ENCODE assay signal across 9 mouse cellular contexts in the genomic region with DNA sequence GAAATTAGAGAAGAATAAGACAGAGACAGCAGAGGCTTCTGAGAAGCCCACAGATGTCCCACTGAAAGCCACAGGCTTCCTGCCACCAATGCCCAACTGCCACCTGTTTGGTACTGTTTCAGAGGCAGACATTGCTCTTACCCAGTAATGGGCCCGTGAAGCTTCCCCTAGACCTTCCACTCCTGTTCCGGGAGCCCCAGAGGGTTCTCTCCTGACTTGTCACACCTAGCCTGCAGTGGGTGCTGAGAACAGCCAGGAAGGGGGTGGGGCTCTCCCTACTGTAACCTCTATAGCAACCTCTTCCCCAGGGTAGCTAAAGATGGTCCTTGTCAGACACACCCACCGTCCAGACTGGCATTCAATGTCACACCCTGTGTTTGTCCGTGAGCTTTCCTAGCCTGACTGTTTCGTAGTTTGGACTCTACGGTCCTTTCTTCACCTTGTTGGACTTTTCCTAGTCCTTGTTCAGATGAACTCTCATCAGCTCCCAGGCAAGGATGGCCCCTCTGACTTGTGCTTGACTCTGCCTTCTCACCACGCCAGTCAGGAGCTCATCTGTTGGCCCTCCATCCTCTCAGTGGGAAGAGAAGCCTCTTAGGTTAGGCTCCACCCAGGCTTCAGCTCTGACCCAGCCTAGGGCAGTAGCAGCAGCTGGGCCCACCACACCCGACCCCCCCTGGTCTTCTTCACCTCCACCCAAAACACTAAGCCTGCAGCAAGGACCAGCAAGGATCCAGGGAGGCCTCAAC. TPM values are rescaled to one million over a fixed set of nuclear protein-coding genes. Genes with fewer than 3 reads are reported as not detected.
DNase-seq lines count a peak whose midpoint lies in the region; ATAC-seq and TF ChIP-seq lines count a peak whose summit lies in the region.
"Had no signal": no experiment of that assay in that cellular context is flagged by ENCODE, and none has a peak within 500 bp of the region (broad histone marks: within the 10 kb centered on the region; RNA-seq: fewer than 3 reads in every experiment).

No protein-coding gene starts in this region.

- H3K9me3 ChIP-seq in hindbrain, embryonic 10.5 days = no peaks in the 10 kb centered on the region
- no peaks in the 10 kb centered on the region for H3K9me3 ChIP-seq in hindbrain, embryonic 11.5 days (ENCODE audit: control insufficient read depth, low read length)
- H3K9me3 ChIP-seq in embryonic facial prominence, embryonic 15.5 days (replicated peaks) = no peaks in the 10 kb centered on the region
- H3K9me3 ChIP-seq in intestine, postnatal 0 days (ENCODE audit: control insufficient read depth) = no peaks in the 10 kb centered on the region
- H3K9me3 ChIP-seq in neural tube, embryonic 14.5 days (ENCODE audit: control insufficient read depth, low read length) = no peaks in the 10 kb centered on the region

- 74% methylated on average over 8 of the region's 8 CpGs for WGBS in hindbrain, embryonic 10.5 days
- WGBS in hindbrain, embryonic 11.5 days = 80% methylated on average over 8 of the region's 8 CpGs
- 69% methylated on average over 8 of the region's 8 CpGs for WGBS in embryonic facial prominence, embryonic 15.5 days
- 44% methylated on average over 8 of the region's 8 CpGs for WGBS in intestine, postnatal 0 days
- WGBS in neural tube, embryonic 14.5 days = 82% methylated on average over 8 of the region's 8 CpGs

- no peak for ATAC-seq in hindbrain, embryonic 11.5 days (ENCODE audit: low FRiP score)
- ATAC-seq in embryonic facial prominence, embryonic 15.5 days (ENCODE audit: insufficient number of reproducible peaks, low FRiP score, low TSS enrichment, low read depth) = no peak
- no peak for ATAC-seq in intestine, postnatal 0 days
- no peak for ATAC-seq in neural tube, embryonic 14.5 days (ENCODE audit: low read depth)
- no peak for ATAC-seq in megakaryocyte progenitor cell, adult 5-6 weeks (replicated peaks; ENCODE audit: poor library complexity)

- peak overlapping the region; percentile 37 for H3K27ac ChIP-seq in hindbrain, embryonic 10.5 days
- no peak overlapping the region for H3K27ac ChIP-seq in hindbrain, embryonic 11.5 days (ENCODE audit: low read depth, low read length)
- no peak overlapping the region for H3K27ac ChIP-seq in embryonic facial prominence, embryonic 15.5 days (replicated peaks)
- H3K27ac ChIP-seq in intestine, postnatal 0 days (ENCODE audit: low read depth, low read length) = no peak overlapping the region
- H3K27ac ChIP-seq in neural tube, embryonic 14.5 days (ENCODE audit: low read depth, low read length) = no peak overlapping the region

- H3K4me2 ChIP-seq in hindbrain, embryonic 11.5 days (replicated peaks; ENCODE audit: low read depth, low read length) = no peak overlapping the region
- H3K4me2 ChIP-seq in embryonic facial prominence, embryonic 15.5 days (replicated peaks) = peak overlapping the region; percentile 82; the same call in 1 of the 2 replicates
- peak overlapping the region; percentile 81 for H3K4me2 ChIP-seq in intestine, postnatal 0 days (replicated peaks; ENCODE audit: low read depth)
- peak overlapping the region; percentile 52 for H3K4me2 ChIP-seq in neural tube, embryonic 14.5 days (ENCODE audit: low read depth, low read length)

- no peak overlapping the region for H3K9ac ChIP-seq in hindbrain, embryonic 11.5 days (ENCODE audit: low read depth, low read length)
- H3K9ac ChIP-seq in embryonic facial prominence, embryonic 15.5 days = no peak overlapping the region
- no peak overlapping the region for H3K9ac ChIP-seq in intestine, postnatal 0 days (ENCODE audit: low read depth, low read length)
- 0 out of 2 replicates have a peak overlapping the region, but pooled peaks have one; percentile 68 for H3K9ac ChIP-seq in neural tube, embryonic 14.5 days (replicated peaks; ENCODE audit: low read depth, low read length)

- H3K4me1 ChIP-seq in hindbrain, embryonic 10.5 days (replicated peaks) = peaks cover 52% of the 10 kb centered on the region
- H3K4me1 ChIP-seq in hindbrain, embryonic 11.5 days (replicated peaks; ENCODE audit: control insufficient read depth, insufficient read depth, low read length) = 0 out of 2 replicates have a peak, but pooled peaks cover 2% of the 10 kb centered on the region
- H3K4me1 ChIP-seq in embryonic facial prominence, embryonic 15.5 days = peaks cover 24% of the 10 kb centered on the region
- peaks cover 7% of the 10 kb centered on the region; the same call in 1 of the 2 replicates for H3K4me1 ChIP-seq in intestine, postnatal 0 days (replicated peaks; ENCODE audit: control insufficient read depth, insufficient read depth, low read length)
- peaks cover 6% of the 10 kb centered on the region; the same call in 1 of the 2 replicates for H3K4me1 ChIP-seq in neural tube, embryonic 14.5 days (ENCODE audit: control insufficient read depth, insufficient read depth, low read length)

- DNase-seq in hindbrain, embryonic 10.5 days (ENCODE audit: low spot score) = no peak
- DNase-seq in hindbrain, embryonic 11.5 days (ENCODE audit: low spot score) = no peak
- DNase-seq in layer of hippocampus, adult 11-12 months (ENCODE audit: low spot score) = no peak
- DNase-seq in urinary bladder, postnatal 4 days (ENCODE audit: low spot score in 2 of 2) = no peak

- TF ChIP-seq CTCF in intestine, postnatal 0 days (IDR thresholded peaks at IDR 0.05; ENCODE audit: low read depth) = no peak

- H3K27me3 ChIP-seq in hindbrain, embryonic 10.5 days (ENCODE audit: insufficient read depth, poor library complexity, severe bottlenecking) = peaks cover 47% of the 10 kb centered on the region
- no peaks in the 10 kb centered on the region for H3K27me3 ChIP-seq in hindbrain, embryonic 11.5 days (ENCODE audit: control insufficient read depth, insufficient read depth, low read length)
- no peaks in the 10 kb centered on the region for H3K27me3 ChIP-seq in embryonic facial prominence, embryonic 15.5 days
- H3K27me3 ChIP-seq in intestine, postnatal 0 days (replicated peaks; ENCODE audit: control insufficient read depth, insufficient read depth, low read length) = no peaks in the 10 kb centered on the region
- H3K27me3 ChIP-seq in neural tube, embryonic 14.5 days (ENCODE audit: control insufficient read depth, insufficient read depth, low read length) = no peaks in the 10 kb centered on the region

- no peak overlapping the region; the same call in 1 of the 2 replicates for H3K4me3 ChIP-seq in hindbrain, embryonic 10.5 days
- no peak overlapping the region for H3K4me3 ChIP-seq in hindbrain, embryonic 11.5 days (ENCODE audit: low read depth, low read length)
- H3K4me3 ChIP-seq in embryonic facial prominence, embryonic 15.5 days (replicated peaks) = peak overlapping the region; percentile 89; the same call in 1 of the 2 replicates
- no peak overlapping the region for H3K4me3 ChIP-seq in intestine, postnatal 0 days (ENCODE audit: low read depth, low read length)
- peak overlapping the region; percentile 86; the same call in 1 of the 2 replicates for H3K4me3 ChIP-seq in neural tube, embryonic 14.5 days (ENCODE audit: low read depth, low read length)

- no peaks in the 10 kb centered on the region for H3K36me3 ChIP-seq in hindbrain, embryonic 10.5 days
- H3K36me3 ChIP-seq in hindbrain, embryonic 11.5 days (ENCODE audit: control insufficient read depth, insufficient read depth, low read length) = no peaks in the 10 kb centered on the region
- H3K36me3 ChIP-seq in embryonic facial prominence, embryonic 15.5 days = no peaks in the 10 kb centered on the region
- H3K36me3 ChIP-seq in intestine, postnatal 0 days (ENCODE audit: control insufficient read depth, insufficient read depth) = no peaks in the 10 kb centered on the region
- no peaks in the 10 kb centered on the region for H3K36me3 ChIP-seq in neural tube, embryonic 14.5 days (ENCODE audit: control insufficient read depth, insufficient read depth, low read length)

RNA-seq across cellular contexts. Expression of gene Capn5, which starts 1.6 kb away (rescaled TPM):
- 5.6 and 9.9 TPM in 2 replicates for polyA plus RNA-seq in hindbrain, embryonic 10.5 days (2016; fragmentation: Nextera tagmentation; extraction: Ambion mirVana)
- 4.8 and 5.3 TPM in 2 replicates for polyA plus RNA-seq in hindbrain, embryonic 11.5 days (2014; fragmentation: Nextera tagmentation; extraction: Ambion mirVana)
- 9.2 and 11.2 TPM in 2 replicates for polyA plus RNA-seq in embryonic facial prominence, embryonic 15.5 days (2015; fragmentation: Nextera tagmentation; extraction: Ambion mirVana)
- 3.3 and 3.4 TPM in 2 replicates for polyA plus RNA-seq in intestine, postnatal 0 days (2015; fragmentation: Nextera tagmentation; extraction: Ambion mirVana)
- 13.7 and 17.0 TPM in 2 replicates for polyA plus RNA-seq in neural tube, embryonic 14.5 days (2014; fragmentation: Nextera tagmentation; extraction: Ambion mirVana)
- total RNA-seq in megakaryocyte progenitor cell, adult 5-6 weeks (2015) = 3.4 and 4.5 TPM in 2 replicates
- 4.0 and 7.5 TPM in 2 replicates for total RNA-seq in megakaryocyte progenitor cell, adult 5-6 weeks (2017)

RNA-seq across cellular contexts. Expression of gene B3gnt6, which starts 22.8 kb away (rescaled TPM):
- 0.10 TPM in 1 of 2 replicates, not detected in the other for polyA plus RNA-seq in hindbrain, embryonic 10.5 days (2016; fragmentation: Nextera tagmentation; extraction: Ambion mirVana)
- polyA plus RNA-seq in hindbrain, embryonic 11.5 days (2014; fragmentation: Nextera tagmentation; extraction: Ambion mirVana) = 0.10 and 0.20 TPM in 2 replicates
- polyA plus RNA-seq in embryonic facial prominence, embryonic 15.5 days (2015; fragmentation: Nextera tagmentation; extraction: Ambion mirVana) = not detected in 2 replicates
- 0.08 and 0.21 TPM in 2 replicates for polyA plus RNA-seq in intestine, postnatal 0 days (2015; fragmentation: Nextera tagmentation; extraction: Ambion mirVana)
- polyA plus RNA-seq in neural tube, embryonic 14.5 days (2014; fragmentation: Nextera tagmentation; extraction: Ambion mirVana) = 0.40 and 0.63 TPM in 2 replicates
- total RNA-seq in megakaryocyte progenitor cell, adult 5-6 weeks (2015) = 0.20 TPM in 1 of 2 replicates, not detected in the other
- 0.12 TPM in 1 of 2 replicates, not detected in the other for total RNA-seq in megakaryocyte progenitor cell, adult 5-6 weeks (2017)
- polyA plus RNA-seq: limb, embryonic 11.5 days had no signal

RNA-seq across cellular contexts. Expression of gene Omp, which starts 31.2 kb away (rescaled TPM):
- polyA plus RNA-seq in hindbrain, embryonic 10.5 days (2016; fragmentation: Nextera tagmentation; extraction: Ambion mirVana) = 0.07 and 0.13 TPM in 2 replicates
- polyA plus RNA-seq in hindbrain, embryonic 11.5 days (2014; fragmentation: Nextera tagmentation; extraction: Ambion mirVana) = 0.24 and 0.25 TPM in 2 replicates
- polyA plus RNA-seq in embryonic facial prominence, embryonic 15.5 days (2015; fragmentation: Nextera tagmentation; extraction: Ambion mirVana) = 7.3 and 10.7 TPM in 2 replicates
- 0.10 and 0.26 TPM in 2 replicates for polyA plus RNA-seq in intestine, postnatal 0 days (2015; fragmentation: Nextera tagmentation; extraction: Ambion mirVana)
- 0.32 and 0.40 TPM in 2 replicates for polyA plus RNA-seq in neural tube, embryonic 14.5 days (2014; fragmentation: Nextera tagmentation; extraction: Ambion mirVana)
- 0.25 and 0.32 TPM in 2 replicates for total RNA-seq in megakaryocyte progenitor cell, adult 5-6 weeks (2015)
- total RNA-seq in megakaryocyte progenitor cell, adult 5-6 weeks (2017) = 0.12 TPM in 1 of 2 replicates, not detected in the other

RNA-seq across cellular contexts. Expression of gene Myo7a, which starts 57.2 kb away (rescaled TPM):
- polyA plus RNA-seq in hindbrain, embryonic 10.5 days (2016; fragmentation: Nextera tagmentation; extraction: Ambion mirVana) = 17.3 and 21.2 TPM in 2 replicates
- 10.7 and 15.2 TPM in 2 replicates for polyA plus RNA-seq in hindbrain, embryonic 11.5 days (2014; fragmentation: Nextera tagmentation; extraction: Ambion mirVana)
- polyA plus RNA-seq in embryonic facial prominence, embryonic 15.5 days (2015; fragmentation: Nextera tagmentation; extraction: Ambion mirVana) = 7.2 and 9.8 TPM in 2 replicates
- 24.0 and 25.0 TPM in 2 replicates for polyA plus RNA-seq in intestine, postnatal 0 days (2015; fragmentation: Nextera tagmentation; extraction: Ambion mirVana)
- 22.1 and 24.2 TPM in 2 replicates for polyA plus RNA-seq in neural tube, embryonic 14.5 days (2014; fragmentation: Nextera tagmentation; extraction: Ambion mirVana)
- total RNA-seq in megakaryocyte progenitor cell, adult 5-6 weeks (2015) = 16.0 and 17.1 TPM in 2 replicates
- 22.0 and 29.0 TPM in 2 replicates for total RNA-seq in megakaryocyte progenitor cell, adult 5-6 weeks (2017)

Comparison
In these comparisons a context has a peak if more than half of its experiments do, and no peak if none do; other contexts are left out.
1. H3K4me3 ChIP-seq: peak in embryonic facial prominence, embryonic 15.5 days (single experiment) and neural tube, embryonic 14.5 days (single experiment); none in hindbrain, embryonic 10.5 days (single experiment), hindbrain, embryonic 11.5 days (single experiment) and intestine, postnatal 0 days (single experiment).